Mouse (Mus musculus) embryonic facial prominence, embryonic 13.5 days (tissue): ENCODE data around the gene Olfr218. TPM values are rescaled to one million over a fixed set of nuclear protein-coding genes. Genes with fewer than 3 reads are reported as not detected.

Source experiments
- polyA plus RNA-seq: library from polyadenylated mRNA; unstranded; fragments of >200 nt; fragmentation: Nextera tagmentation; extraction: Ambion mirVana; gene quantifications from 2 replicates; pipeline ENCODE4 v1.2.1, GENCODE M21; 2015

The Olfr218 gene
- polyA plus RNA-seq, 1 experiment from 2014 or later, result not detected

Other genes with a start within 250 kb of the Olfr218 start
- not detected in 2 replicates for gene Olfr16, start 247.4 kb upstream of the Olfr218 start, polyA plus RNA-seq
- not detected in 2 replicates for gene Olfr1408, start 60.4 kb upstream of the Olfr218 start, polyA plus RNA-seq
- not detected in 2 replicates for gene Olfr1406, start 7.2 kb upstream of the Olfr218 start, polyA plus RNA-seq
- gene Olfr1404, start 14.6 kb downstream of the Olfr218 start, polyA plus RNA-seq, result 0.15 TPM in 1 of 2 replicates, not detected in the other
- gene Fcer1a, start 29.4 kb downstream of the Olfr218 start, polyA plus RNA-seq, result not detected in 2 replicates
- not detected in 2 replicates for gene Olfr418, start 68.2 kb downstream of the Olfr218 start, polyA plus RNA-seq
- gene Mptx2, start 80.0 kb downstream of the Olfr218 start, polyA plus RNA-seq, result not detected in 2 replicates
- gene Ackr1, start 135.9 kb downstream of the Olfr218 start, polyA plus RNA-seq, result 2.6 and 4.0 TPM in 2 replicates
- gene Aim2, start 153.1 kb downstream of the Olfr218 start, polyA plus RNA-seq, result 2.7 and 3.1 TPM in 2 replicates
- gene Cadm3, start 169.9 kb downstream of the Olfr218 start, polyA plus RNA-seq, result 5.2 and 6.1 TPM in 2 replicates